Mouse (Mus musculus): ENCODE measurements around the gene Iffo1. TPM values are rescaled to one million over a fixed set of nuclear protein-coding genes. Genes with fewer than 3 reads are reported as not detected.
A peak's percentile ranks its signal among the peaks of the same experiment; 100 is the strongest.
"Not testable (repeated sequence)": the region's sequence is repeated elsewhere in the genome, so short reads cannot be mapped to it uniquely, and the experiment has no call there.

The Iffo1 gene
- polyA plus RNA-seq, 1 experiment: 29.9 TPM

DNA sequence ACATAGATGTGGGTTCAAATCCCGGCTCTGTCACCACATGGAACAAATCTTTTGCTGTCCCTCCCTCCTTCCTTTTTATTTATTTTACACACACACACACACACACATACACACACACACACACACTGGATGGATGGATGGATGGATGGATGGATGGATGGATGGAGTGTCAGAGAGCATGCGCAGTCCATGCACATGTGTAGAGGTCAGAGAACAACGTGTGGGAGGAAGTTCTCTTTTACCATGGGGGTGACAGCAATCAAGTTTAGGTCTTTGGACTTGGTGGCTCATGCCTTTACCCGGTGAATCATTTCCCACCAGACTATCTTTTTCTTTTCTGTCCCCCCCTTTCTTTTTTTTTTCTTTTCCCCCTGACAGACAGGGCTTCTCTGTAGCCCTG, 8.6 kb downstream of the Iffo1 start:
- TF ChIP-seq POLR2A (IDR thresholded peaks at IDR 0.05; ENCODE audit: borderline replicate concordance, extremely low read depth, insufficient read depth, insufficient read length, poor library complexity, severe bottlenecking): no peak
- TF ChIP-seq CTCF (IDR thresholded peaks at IDR 0.05; ENCODE audit: borderline replicate concordance, extremely low read depth, insufficient read depth, insufficient read length): no peak
- DNase-seq (ENCODE audit: low read depth): no peak

DNA sequence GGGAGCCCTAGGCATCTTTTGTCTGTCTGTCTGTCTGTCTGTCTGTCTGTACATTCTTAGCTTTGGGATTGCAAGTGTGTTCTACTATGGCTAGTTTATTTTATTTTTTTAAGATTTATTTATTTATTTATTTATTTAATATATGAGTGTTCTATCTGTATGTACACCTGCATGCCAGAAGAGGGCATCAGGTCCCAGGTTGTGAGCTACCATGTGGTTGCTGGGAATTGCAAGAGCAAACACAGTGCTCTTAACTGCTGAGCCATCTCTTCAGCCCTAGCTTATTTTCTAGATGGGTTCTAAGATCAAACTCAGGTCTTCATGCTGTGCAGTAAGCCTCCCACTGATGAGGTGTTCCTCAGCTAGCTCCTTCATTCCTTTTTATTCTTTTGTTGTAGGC, 9.5 kb downstream of the Iffo1 start:
- peak; percentile 79 for DNase-seq (ENCODE audit: low read depth)

DNA sequence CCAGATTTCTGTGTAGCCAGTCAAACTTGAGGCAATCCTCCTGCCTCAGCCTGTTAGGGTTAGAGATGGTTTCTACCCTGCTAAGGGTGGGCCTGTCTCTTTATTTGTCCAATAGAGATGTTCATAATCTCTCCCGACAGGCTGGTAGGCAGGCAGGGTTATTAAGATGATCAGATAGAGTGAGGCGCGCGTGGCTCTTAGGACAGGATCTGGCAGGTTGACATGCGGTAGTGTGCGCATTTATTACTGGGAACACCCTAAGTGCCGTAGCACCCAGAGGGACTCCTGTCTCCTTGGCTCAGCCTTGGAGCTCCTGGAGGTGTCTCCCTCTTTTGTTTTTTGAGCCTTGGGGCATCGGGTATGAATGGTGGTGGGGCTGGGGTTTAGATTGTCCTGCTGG, 10.2 kb downstream of the Iffo1 start:
- no peak for DNase-seq (ENCODE audit: low read depth)
- TF ChIP-seq CTCF (IDR thresholded peaks at IDR 0.05; ENCODE audit: borderline replicate concordance, extremely low read depth, insufficient read depth, insufficient read length): no peak
- no peak for TF ChIP-seq POLR2A (IDR thresholded peaks at IDR 0.05; ENCODE audit: borderline replicate concordance, extremely low read depth, insufficient read depth, insufficient read length, poor library complexity, severe bottlenecking)

More for the DNA sequence above, 9.5 kb downstream of the Iffo1 start:
- no peak for TF ChIP-seq POLR2A (IDR thresholded peaks at IDR 0.05; ENCODE audit: borderline replicate concordance, extremely low read depth, insufficient read depth, insufficient read length, poor library complexity, severe bottlenecking)
- peak; percentile 39; the same call in 1 of the 2 replicates for TF ChIP-seq CTCF (IDR thresholded peaks at IDR 0.05; ENCODE audit: borderline replicate concordance, extremely low read depth, insufficient read depth, insufficient read length)

DNA sequence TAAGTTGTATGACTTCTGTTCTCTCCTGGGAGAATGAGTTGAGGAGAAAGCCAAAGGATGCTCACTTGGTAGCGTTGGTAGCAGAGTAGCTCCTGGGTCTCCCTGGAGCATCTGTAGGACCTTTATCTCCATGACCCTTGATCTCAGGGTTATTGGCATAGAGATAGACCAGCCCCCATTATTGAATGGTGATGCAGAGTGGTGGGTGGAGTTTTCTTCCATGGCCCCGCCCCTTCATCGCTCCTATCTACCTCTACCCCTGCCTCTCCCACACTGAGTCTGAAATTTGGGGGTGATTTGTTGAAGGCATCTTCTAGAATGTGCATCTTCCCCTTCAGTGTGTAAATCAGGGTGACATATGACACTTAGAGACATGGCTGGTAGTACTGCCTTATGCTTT, 11.4 kb downstream of the Iffo1 start:
- TF ChIP-seq POLR2A (IDR thresholded peaks at IDR 0.05; ENCODE audit: borderline replicate concordance, extremely low read depth, insufficient read depth, insufficient read length, poor library complexity, severe bottlenecking) (no peak), CTCF (IDR thresholded peaks at IDR 0.05; ENCODE audit: borderline replicate concordance, extremely low read depth, insufficient read depth, insufficient read length) (no peak)
- DNase-seq (ENCODE audit: low read depth): no peak

DNA sequence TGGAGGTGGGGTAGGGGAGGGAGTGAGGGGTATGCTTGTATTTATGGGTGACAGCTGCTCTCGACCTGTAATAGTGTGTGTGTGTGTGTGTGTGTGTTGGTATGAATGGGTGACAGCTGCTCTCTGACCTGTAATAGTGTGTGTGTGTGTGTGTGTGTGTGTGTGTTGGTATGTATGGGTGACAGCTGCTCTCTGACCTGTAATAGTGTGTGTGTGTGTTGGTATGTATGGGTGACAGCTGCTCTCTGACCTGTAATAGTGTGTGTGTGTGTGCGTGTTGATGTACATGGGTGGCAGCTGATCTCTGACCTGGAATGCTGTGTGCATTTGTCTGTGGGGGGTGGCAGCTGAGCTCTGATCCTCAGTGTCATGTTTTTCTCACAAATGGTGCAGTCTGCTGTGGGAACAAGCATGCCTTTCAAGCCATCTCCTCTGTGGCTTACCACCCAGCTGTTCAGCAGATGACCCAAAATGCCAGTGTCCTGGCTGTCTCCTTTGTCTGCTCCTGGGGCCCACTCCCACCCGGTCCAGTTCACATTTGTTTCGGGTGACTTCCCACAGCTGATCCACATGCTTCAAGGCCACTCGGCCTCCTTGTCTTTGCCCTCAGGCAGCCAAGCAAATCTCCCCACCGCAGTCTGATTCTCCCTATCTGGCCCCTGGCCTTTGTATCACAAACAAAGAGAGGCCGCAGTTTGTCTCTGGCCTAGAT, 12.0 kb downstream of the Iffo1 start:
- TF ChIP-seq CTCF (IDR thresholded peaks at IDR 0.05; ENCODE audit: borderline replicate concordance, extremely low read depth, insufficient read depth, insufficient read length): no peak
- no peak for TF ChIP-seq POLR2A (IDR thresholded peaks at IDR 0.05; ENCODE audit: borderline replicate concordance, extremely low read depth, insufficient read depth, insufficient read length, poor library complexity, severe bottlenecking)

DNA sequence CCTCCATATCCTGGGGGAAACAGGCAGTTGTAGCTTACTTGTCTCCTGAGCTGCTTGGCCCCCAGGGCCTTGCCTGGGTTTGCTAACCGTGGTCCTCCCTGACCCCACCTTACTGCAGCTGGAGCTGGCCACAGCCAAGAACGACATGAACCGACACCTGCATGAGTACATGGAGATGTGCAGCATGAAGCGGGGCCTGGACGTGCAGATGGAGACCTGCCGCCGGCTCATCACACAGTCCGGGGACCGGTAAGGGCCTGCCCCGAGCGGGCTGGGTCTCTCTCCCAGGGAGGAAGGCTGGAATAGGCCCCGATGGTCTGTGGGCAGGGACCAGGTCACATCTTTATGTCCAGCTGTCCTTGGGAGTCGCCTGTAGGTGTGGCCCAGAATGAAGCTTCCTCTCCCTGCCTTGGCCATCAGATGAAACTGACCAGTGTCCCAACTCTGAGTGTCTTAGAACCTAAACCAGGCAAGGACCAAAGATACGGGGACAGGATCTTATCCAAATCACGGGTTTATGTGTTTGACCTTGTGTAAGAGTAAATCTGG, 14.0 kb downstream of the Iffo1 start:
- no peak for TF ChIP-seq CTCF (IDR thresholded peaks at IDR 0.05; ENCODE audit: borderline replicate concordance, extremely low read depth, insufficient read depth, insufficient read length)
- no peak for TF ChIP-seq POLR2A (IDR thresholded peaks at IDR 0.05; ENCODE audit: borderline replicate concordance, extremely low read depth, insufficient read depth, insufficient read length, poor library complexity, severe bottlenecking)
- DNase-seq (ENCODE audit: low read depth): no peak

More for the DNA sequence above, 12.0 kb downstream of the Iffo1 start:
- no peak for DNase-seq (ENCODE audit: low read depth)

DNA sequence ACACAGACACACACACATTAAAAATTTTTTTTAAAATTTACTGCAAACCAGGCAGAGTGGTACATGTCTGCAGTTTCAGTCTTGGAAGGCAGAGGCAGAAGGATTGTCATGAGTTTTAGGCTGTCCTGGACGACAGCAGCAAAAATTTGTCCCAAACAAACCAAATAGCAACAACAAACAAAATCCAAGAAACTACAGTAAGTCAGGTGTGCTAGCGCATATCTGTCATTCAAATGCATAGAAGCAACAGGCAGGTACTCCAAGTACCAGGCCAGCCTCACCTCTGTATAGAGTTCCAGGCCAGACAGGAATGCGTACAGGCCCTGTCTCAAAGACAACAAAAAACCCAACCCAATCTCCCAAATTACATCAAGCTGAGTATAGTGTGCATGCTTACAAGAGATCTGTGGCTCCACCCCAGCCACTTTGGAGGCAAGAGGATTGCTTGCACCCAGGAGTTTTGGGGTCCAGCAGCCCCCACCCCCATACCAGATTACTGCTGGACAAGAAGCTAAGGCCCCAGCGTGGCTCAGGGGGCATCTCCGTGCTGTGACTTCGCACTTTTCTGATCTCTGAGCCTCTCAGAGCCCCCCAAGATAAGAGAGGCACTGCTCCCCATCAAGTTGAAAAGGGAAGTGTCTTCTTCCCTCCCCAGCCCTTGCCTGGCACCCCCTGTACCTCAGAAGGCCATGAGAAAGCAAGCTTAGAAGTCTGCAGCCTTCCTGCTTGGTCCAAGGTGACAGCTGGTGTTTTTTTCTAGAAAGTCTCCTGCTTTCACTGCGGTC, 14.9 kb downstream of the Iffo1 start:
- no peak for DNase-seq (ENCODE audit: low read depth)
- no peak for TF ChIP-seq CTCF (IDR thresholded peaks at IDR 0.05; ENCODE audit: borderline replicate concordance, extremely low read depth, insufficient read depth, insufficient read length)
- TF ChIP-seq POLR2A (IDR thresholded peaks at IDR 0.05; ENCODE audit: borderline replicate concordance, extremely low read depth, insufficient read depth, insufficient read length, poor library complexity, severe bottlenecking): no peak

DNA sequence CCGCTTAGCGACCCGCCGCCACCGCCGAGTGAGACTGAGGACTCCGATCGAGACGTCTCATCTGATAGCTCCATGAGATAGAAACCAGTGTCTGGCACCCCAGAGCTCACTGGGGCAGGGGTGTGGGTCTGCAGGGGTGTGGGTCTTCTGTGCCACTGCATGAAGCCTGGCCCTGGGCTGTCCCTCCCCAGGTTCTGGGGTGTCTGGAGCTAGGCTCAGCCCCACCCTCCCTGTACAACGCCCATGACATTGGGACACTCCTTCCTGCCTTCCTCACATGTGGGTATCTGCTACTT, 15.5 kb downstream of the Iffo1 start:
- no peak for TF ChIP-seq CTCF (IDR thresholded peaks at IDR 0.05; ENCODE audit: borderline replicate concordance, extremely low read depth, insufficient read depth, insufficient read length)
- TF ChIP-seq POLR2A (IDR thresholded peaks at IDR 0.05; ENCODE audit: borderline replicate concordance, extremely low read depth, insufficient read depth, insufficient read length, poor library complexity, severe bottlenecking): no peak
- no peak for DNase-seq (ENCODE audit: low read depth)

DNA sequence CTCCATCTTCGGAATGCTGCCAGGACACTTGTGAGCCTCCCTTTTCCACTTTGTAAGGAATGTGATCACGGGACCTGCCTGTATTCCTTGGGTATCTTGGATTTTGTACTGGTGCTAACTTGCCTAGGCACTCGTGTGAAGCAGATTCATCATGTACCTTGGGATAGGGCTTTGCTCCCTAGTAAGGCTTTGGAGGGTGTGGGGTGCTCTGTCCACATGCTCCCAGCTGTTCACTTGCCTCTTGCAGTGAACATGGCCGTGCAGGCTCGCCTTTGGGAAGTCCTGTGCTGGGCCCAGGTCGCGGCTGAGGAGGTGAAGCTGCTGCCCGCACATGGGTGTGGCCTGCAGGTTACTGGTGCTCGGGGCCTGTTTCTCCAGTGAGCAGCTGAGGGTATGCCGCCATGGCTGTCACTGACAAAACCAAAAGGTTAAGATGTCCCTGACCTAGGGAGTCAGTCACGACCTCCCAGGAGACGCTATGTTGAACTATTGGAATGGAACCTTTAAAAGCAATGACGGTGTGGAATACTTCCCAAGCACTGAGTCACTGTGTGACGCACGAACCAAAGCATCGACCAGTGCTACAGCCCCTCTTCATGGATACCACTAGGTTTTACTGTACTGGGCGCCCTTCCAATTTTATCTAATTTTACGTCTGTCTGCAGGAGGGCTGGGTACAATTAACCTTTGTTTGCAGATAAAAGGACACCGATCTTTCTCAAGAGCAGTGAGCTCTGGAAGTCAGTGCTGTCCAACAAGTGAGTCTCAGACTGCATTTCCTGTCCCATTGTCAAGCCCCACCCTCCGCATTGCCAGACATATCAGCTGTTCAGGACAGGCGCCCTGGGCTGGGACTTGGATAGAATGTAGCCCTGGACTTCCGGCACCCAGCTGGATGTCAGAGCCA, 16.1 kb downstream of the Iffo1 start:
- 0 out of 2 replicates have a peak, but pooled peaks have one; percentile 5 for TF ChIP-seq POLR2A (IDR thresholded peaks at IDR 0.05; ENCODE audit: borderline replicate concordance, extremely low read depth, insufficient read depth, insufficient read length, poor library complexity, severe bottlenecking)
- TF ChIP-seq CTCF (IDR thresholded peaks at IDR 0.05; ENCODE audit: borderline replicate concordance, extremely low read depth, insufficient read depth, insufficient read length): no peak
- DNase-seq (ENCODE audit: low read depth): peak; percentile 42

DNA sequence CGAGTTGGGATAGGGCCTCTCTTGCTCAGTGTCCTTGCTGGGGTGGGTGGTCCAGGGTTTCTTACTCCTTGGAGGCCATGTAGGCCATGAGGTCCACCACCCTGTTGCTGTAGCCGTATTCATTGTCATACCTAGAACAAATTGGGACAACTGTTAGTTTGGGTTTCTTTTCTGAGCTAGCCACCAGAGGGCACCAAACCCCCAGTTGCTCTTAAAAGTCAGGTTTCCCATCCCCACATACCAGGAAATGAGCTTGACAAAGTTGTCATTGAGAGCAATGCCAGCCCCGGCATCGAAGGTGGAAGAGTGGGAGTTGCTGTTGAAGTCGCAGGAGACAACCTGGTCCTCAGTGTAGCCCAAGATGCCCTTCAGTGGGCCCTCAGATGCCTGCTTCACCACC, 16.9 kb downstream of the Iffo1 start:
- TF ChIP-seq CTCF (IDR thresholded peaks at IDR 0.05; ENCODE audit: borderline replicate concordance, extremely low read depth, insufficient read depth, insufficient read length): peak; percentile 61; the same call in 1 of the 2 replicates
- peak; percentile 82 for DNase-seq (ENCODE audit: low read depth)

DNA sequence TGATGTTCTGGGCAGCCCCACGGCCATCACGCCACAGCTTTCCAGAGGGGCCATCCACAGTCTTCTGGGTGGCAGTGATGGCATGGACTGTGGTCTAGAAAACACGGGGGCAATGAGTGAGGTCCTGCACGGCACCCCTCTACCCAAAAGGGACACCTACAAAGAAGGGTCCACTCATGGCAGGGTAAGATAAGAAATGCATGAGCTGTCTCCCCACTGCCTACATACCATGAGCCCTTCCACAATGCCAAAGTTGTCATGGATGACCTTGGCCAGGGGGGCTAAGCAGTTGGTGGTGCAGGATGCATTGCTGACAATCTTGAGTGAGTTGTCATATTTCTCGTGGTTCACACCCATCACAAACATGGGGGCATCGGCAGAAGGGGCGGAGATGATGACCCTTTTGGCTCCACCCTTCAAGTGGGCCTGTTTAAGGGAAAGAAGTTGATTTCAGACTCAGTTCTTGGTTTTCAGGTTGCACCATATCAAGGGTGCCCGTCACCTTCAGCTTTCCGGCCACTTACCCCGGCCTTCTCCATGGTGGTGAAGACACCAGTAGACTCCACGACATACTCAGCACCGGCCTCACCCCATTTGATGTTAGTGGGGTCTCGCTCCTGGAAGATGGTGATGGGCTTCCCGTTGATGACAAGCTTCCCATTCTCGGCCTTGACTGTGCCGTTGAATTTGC, 17.7 kb downstream of the Iffo1 start:
- not testable (repeated sequence) for DNase-seq (ENCODE audit: low read depth)

Data from brain, embryonic 14.5 days (tissue).